Mouse (Mus musculus) heart, postnatal 25 days (tissue): ENCODE measurements around the gene Sorcs3. TPM values are rescaled to one million over a fixed set of nuclear protein-coding genes. Genes with fewer than 3 reads are reported as not detected.

Source experiments
- DNase-seq: peaks from one replicate; pipeline ENCODE4 v3.0.0; 2022; ENCODE audit warnings: low spot score
- intact Hi-C: fragments of 180-260 bp; cut with DNase I; formaldehyde crosslinking; loops from one replicate; pipeline ENCODE4 v1.15.1; 2025
- total RNA-seq, 2 experiments: library from RNA; stranded (reverse); gene quantifications; 2 replicates each; pipeline ENCODE4 v1.2.3; 2021

The Sorcs3 gene
- total RNA-seq, 2 experiments from 2014 or later = not detected

- intact Hi-C loops = no loop called here
- DNase-seq = no peak
These were observed 575.0 kb downstream of the Sorcs3 start for GRCm38 (mm10) chr19:48780813-48781212.

DNA sequence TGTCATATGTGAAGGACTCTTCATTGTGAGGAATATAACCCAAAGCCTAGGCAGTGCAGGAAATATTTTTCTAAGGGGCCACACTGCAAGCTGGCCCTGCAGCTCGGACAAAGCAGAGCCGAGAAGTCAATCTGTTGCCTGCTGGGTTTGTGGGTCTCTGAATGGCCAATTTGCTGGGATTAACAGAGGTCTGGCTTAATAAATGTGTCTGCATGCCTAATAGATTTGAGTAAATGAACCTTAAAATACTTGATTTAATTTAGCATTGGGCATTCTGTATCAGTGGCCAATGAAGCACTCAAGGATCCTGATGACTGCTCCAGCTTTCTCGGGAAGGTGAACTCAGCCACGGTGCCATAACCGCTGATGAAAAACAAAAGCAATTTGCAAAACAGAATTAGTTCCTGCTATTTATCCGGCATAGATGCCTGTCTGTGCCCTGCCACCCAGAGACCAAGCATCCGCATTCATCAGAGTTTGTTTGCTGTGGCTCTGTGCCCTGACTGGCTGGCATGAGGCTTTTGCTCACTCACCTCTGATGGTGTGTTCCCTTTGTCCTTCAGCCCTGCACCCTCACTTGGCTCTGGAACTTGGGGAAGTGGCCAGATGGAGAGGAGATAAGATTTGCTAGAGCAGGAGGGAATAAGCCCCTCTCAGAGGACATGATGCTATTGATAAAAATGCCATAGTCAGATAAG, 576.3 kb downstream of the Sorcs3 start:
- intact Hi-C loops = no loop called here
- DNase-seq = no peak

GRCm38 (mm10) chr19:48787269-48787668, 581.4 kb downstream of the Sorcs3 start:
- no peak for DNase-seq
- intact Hi-C loops = no loop called here

GRCm38 (mm10) chr19:48804546-48804945, 598.7 kb downstream of the Sorcs3 start:
- no peak for DNase-seq

GRCm38 (mm10) chr19:48811541-48811940, 605.7 kb downstream of the Sorcs3 start:
- intact Hi-C loops = no loop called here

More at GRCm38 (mm10) chr19:48804546-48804945, 598.7 kb downstream of the Sorcs3 start:
- intact Hi-C loops = no loop called here

DNA sequence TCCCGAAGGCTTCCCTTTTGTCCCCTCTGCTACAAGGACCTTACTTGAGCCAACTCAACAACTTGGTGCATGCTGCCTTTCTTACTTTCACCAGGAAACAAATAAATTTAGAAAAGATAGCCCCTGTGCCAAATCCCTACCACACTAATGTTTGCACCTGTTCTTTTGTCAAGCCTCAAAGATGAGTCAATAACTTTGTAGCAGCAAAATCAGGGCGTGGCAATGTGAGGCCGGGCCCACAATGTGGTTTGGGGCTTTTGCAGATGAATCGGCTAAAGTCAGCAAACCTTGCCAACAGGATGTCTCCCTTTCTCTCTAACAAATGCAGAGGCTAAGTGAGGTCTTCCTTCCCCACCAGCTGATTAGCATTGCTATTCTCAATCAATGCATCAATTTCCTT, 608.0 kb downstream of the Sorcs3 start:
- intact Hi-C loops = no loop called here
- DNase-seq = no peak

More at GRCm38 (mm10) chr19:48811541-48811940, 605.7 kb downstream of the Sorcs3 start:
- DNase-seq = no peak

DNA sequence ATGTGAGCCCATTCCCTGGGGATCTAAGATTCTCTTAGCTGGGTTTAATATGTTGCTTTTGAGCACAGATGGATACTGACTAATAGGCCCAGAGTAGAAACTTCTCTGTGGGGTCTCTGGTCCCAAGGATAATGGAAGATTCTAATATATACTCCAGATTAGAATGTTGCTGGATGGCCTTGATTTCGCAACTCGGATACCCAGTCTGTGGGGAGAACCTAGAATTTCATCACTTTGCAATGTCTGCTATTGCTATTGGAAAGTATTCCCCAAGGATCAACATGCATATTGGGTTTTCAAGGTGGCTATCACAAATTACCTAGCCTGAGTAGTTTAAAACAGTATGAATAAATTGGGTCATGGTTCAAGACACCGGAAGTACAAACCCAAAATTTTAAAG, 609.2 kb downstream of the Sorcs3 start:
- intact Hi-C loops = no loop called here
- no peak for DNase-seq

DNA sequence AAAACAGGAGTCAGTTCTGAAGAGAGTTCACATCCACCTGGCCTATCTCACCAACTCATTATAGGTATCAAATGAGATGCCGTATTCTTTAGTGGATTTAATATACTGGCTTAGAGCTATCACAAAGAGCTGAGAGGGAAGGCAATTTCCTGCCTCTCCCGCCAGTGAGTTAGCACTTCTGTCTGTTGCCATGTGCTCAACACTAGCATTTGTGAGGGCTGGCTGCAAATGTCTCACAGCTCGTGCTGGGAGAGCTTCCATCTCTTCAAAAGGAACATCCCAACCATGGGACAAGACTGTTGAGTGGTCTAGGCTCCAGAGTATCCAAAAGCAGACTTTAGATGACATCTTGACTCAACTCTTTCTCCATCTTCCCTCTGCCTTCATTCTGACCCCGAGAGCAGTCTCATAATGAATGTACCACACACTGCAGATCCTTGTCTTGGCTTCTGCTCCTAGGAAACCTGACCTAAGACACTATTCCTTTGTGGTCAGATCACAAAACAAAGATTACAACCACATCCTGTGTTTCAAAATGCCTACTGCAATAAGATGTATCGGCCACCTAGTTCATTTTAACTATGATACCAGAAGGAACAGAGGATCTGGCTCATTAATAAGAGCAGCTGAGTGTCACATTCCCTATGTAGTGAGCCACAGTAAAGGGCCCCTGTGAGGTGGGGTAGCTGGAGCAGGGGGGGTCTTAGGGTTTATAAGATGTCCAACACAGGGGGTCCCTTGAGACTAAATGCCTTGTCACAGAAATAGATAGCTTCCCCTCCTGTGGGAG, 614.9 kb downstream of the Sorcs3 start:
- intact Hi-C loops = no loop called here
- DNase-seq = no peak

DNA sequence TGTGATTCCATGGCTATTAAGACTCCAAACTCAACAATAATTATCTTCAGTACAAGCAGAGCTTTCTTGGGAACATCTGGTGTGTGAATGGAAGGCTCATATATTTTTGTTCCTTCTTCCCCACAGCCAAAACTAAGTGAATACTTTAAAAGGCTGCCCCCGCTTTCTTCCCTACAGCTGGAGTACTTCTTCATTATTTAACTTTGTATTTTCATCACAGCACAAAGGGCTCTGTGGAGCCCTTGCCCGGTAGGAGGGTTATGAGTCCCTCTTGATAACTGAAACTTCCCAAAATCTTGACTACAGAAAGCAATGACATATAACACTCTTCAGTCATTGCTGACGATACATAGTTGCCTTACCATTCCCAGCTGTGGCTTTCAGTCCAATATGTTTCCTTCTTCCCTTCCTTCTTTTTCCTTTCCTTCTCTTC, 615.5 kb downstream of the Sorcs3 start:
- no peak for DNase-seq
- intact Hi-C loops = no loop called here

- intact Hi-C loops = no loop called here
- no peak for DNase-seq
These were observed 628.5 kb downstream of the Sorcs3 start for GRCm38 (mm10) chr19:48834342-48834741.

DNA sequence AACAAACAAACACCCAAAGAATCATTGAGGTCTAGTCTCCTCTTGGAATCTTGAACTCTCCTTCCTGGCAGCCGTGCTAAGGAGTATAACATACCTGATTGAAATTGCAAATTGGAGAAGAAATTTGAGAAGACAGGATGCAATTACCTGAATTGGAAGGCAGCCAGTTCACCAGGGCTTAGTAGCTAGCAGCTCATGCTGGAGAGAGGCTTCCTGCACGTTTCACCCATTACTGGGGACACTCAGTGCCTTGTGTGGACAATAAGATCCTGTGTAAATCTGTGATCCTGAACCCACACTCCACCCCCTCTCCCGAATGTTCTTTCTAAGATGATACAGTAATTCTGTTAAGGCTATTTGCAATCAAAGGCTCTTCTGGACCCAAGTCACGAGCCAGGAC, 633.6 kb downstream of the Sorcs3 start:
- no peak for DNase-seq
- intact Hi-C loops = no loop called here

DNA sequence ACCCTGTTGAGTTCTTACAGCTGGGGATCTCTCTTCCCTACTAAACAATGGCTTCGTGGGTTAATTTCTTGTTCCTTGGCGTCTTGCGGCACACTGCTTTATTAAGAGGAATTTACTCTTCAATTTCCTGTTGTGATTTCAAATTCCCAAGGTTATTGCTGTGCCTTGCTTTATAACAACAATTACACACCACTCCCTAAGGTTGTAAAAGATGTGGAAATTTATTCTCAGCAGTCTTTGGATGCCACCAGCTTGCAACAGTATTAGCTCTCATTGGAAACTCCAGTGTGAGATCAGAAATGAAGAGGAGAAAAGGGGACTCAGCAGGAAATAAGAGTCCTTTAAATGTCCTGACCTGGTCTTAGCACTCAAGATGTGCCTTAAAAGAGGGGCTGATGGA, 641.9 kb downstream of the Sorcs3 start:
- DNase-seq = no peak
- intact Hi-C loops = no loop called here

DNA sequence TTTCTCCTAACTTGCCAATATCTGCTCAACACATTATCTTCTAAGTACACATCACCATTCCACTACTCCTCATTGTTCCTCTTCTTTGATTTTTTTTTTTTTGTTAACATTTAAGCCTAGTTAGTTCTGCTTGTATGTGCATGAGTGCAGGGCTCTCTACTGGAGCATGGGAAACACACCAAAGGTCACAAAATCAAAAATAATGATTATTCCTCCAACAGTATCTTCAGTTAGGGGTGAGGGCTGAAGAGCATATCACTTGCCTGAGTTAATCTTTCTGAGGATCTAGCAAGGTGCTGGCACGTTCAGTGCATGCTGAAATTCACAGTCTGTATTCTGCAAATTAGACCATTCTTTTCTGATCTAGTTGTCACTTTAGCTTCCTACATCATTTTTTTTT, 644.6 kb downstream of the Sorcs3 start:
- intact Hi-C loops = no loop called here
- DNase-seq = no peak
